Mouse (Mus musculus) fibroblast of lung, adult 2 months (primary cell): ENCODE data around the gene Foxred2.

Source experiments
- DNase-seq: peaks from one replicate; pipeline ENCODE4 v3.0.0-alpha.2; 2011; ENCODE audit warnings: low read depth

The Foxred2 gene

GRCm38 (mm10) chr15:77956404-77956901 lies at the start of gene Foxred2:
Gene Foxred2 (minus strand): TSS chr15:77956722.
- DNase-seq, result peak; percentile 33

GRCm38 (mm10) chr15:78003929-78004328 lies 47.4 kb upstream of the Foxred2 start:
- no peak for DNase-seq

- DNase-seq, result no peak
Measured at GRCm38 (mm10) chr15:78001400-78001799, 44.9 kb upstream of the Foxred2 start.

- DNase-seq, result no peak
Measured at GRCm38 (mm10) chr15:77988541-77988940, 32.0 kb upstream of the Foxred2 start.

- DNase-seq, result no peak
Measured at GRCm38 (mm10) chr15:77983391-77983790, 26.9 kb upstream of the Foxred2 start.

GRCm38 (mm10) chr15:77982195-77982939 lies 25.8 kb upstream of the Foxred2 start:
- no peak for DNase-seq

- no peak for DNase-seq
Measured at GRCm38 (mm10) chr15:77981181-77981680, 24.7 kb upstream of the Foxred2 start.

GRCm38 (mm10) chr15:77979427-77979865 lies 22.9 kb upstream of the Foxred2 start:
- DNase-seq, result no peak

GRCm38 (mm10) chr15:77977663-77978062 lies 21.1 kb upstream of the Foxred2 start:
- no peak for DNase-seq

- DNase-seq, result no peak
Measured at GRCm38 (mm10) chr15:77974165-77974841, 17.8 kb upstream of the Foxred2 start.

- peak; percentile 93 for DNase-seq
Measured at GRCm38 (mm10) chr15:77970470-77971292, 14.2 kb upstream of the Foxred2 start, which contains the start of gene Eif3d. Gene Eif3d (minus strand): TSS chr15:77970813.

GRCm38 (mm10) chr15:77969940-77970469 lies 13.5 kb upstream of the Foxred2 start:
- DNase-seq, result no peak

GRCm38 (mm10) chr15:77965117-77965528 lies 8.6 kb upstream of the Foxred2 start:
- DNase-seq, result no peak

- DNase-seq, result no peak
Measured at GRCm38 (mm10) chr15:77962447-77962846, 5.9 kb upstream of the Foxred2 start.

GRCm38 (mm10) chr15:77960693-77961092 lies 4.2 kb upstream of the Foxred2 start:
- DNase-seq, result no peak

- no peak for DNase-seq
Measured at GRCm38 (mm10) chr15:77958071-77958470, 1.5 kb upstream of the Foxred2 start.

GRCm38 (mm10) chr15:77957625-77958024 lies 1.1 kb upstream of the Foxred2 start:
- no peak for DNase-seq

- no peak for DNase-seq
Measured at GRCm38 (mm10) chr15:77955440-77956403, 800 bp downstream of the Foxred2 start.

GRCm38 (mm10) chr15:77954362-77954761 lies 2.2 kb downstream of the Foxred2 start:
- no peak for DNase-seq

- DNase-seq, result no peak
Measured at GRCm38 (mm10) chr15:77952921-77953320, 3.6 kb downstream of the Foxred2 start.

GRCm38 (mm10) chr15:77949061-77949460 lies 7.5 kb downstream of the Foxred2 start:
- no peak for DNase-seq
